In genomic region chrX:52101940-52102339, GRCm38 (mm10) we compare ENCODE assay signal across 11 mouse cellular contexts.
"Had no signal": no experiment of that assay in that cellular context is flagged by ENCODE, and none has a peak within 500 bp of the region (broad histone marks: within the 10 kb centered on the region; RNA-seq: fewer than 3 reads in every experiment).

No protein-coding gene starts in this region.

- H3K9ac ChIP-seq: kidney, embryonic 15.5 days; lung, embryonic 14.5 days; midbrain, embryonic 13.5 days had no signal

- H3K4me2 ChIP-seq: kidney, embryonic 15.5 days; lung, embryonic 14.5 days; midbrain, embryonic 13.5 days had no signal

- H3K9me3 ChIP-seq: kidney, embryonic 15.5 days; limb, embryonic 10.5 days; megakaryocyte, embryonic 14.5 days; midbrain, embryonic 13.5 days had no signal

- DNase-seq: kidney, adult 11 months; kidney, postnatal 14 days; lung, embryonic 14.5 days; lung, postnatal 10 days; lung, postnatal 4 days; thymus, adult 2 months; thymus, postnatal 36 days had no signal

- H3K4me3 ChIP-seq: kidney, embryonic 15.5 days; limb, embryonic 10.5 days; megakaryocyte, embryonic 14.5 days; midbrain, embryonic 13.5 days had no signal

- H3K27me3 ChIP-seq: kidney, embryonic 15.5 days; megakaryocyte, embryonic 14.5 days; midbrain, embryonic 13.5 days had no signal

- H3K4me1 ChIP-seq: kidney, embryonic 15.5 days; limb, embryonic 10.5 days; megakaryocyte, embryonic 14.5 days; midbrain, embryonic 13.5 days had no signal

- H3K27ac ChIP-seq: kidney, embryonic 15.5 days; limb, embryonic 10.5 days; midbrain, embryonic 13.5 days had no signal

- ATAC-seq: midbrain, embryonic 13.5 days had no signal

- H3K36me3 ChIP-seq: kidney, embryonic 15.5 days; limb, embryonic 10.5 days; midbrain, embryonic 13.5 days had no signal
